Mouse (Mus musculus): ENCODE measurements at regions not wholly inside any gene's neighbourhood (a gene's known extent, or its start where the extent isn't known, plus 50 kb on each side); places are given as distances from the start of the nearest gene placed in this dataset.

- no peak for DNase-seq (ENCODE audit: low read depth, low spot score)
- Histone ChIP-seq H3K4me1 (ENCODE audit: control insufficient read depth in 2 of 2, insufficient read depth in 2 of 2, low read length in 2 of 2, poor library complexity in 1 of 2) (no peaks in the 10 kb centered on the region), H3K9me3 (ENCODE audit: control insufficient read depth, insufficient read depth, low read depth, low read length) (no peaks in the 10 kb centered on the region), H3K27ac (ENCODE audit: insufficient read depth, low read depth, low read length, poor library complexity, severe bottlenecking) (no peak overlapping the region), H3K4me3 (ENCODE audit: insufficient read depth in 1 of 2, low read depth in 1 of 2, low read length in 2 of 2, poor library complexity in 1 of 2, severe bottlenecking in 1 of 2) (no peak overlapping the region), H3K36me3 (ENCODE audit: control insufficient read depth, insufficient read depth, low read length, poor library complexity, severe bottlenecking) (no peaks in the 10 kb centered on the region), H3K9ac (ENCODE audit: insufficient read depth, low read depth, low read length, poor library complexity, severe bottlenecking) (no peak overlapping the region)
- in situ Hi-C loops (cut with MboI; ENCODE audit: low sequenced_read_pairs in 2 of 2, unreplicated experiment in 2 of 2), result no loop called here
- no peak for TF ChIP-seq CHD2 (IDR thresholded peaks at IDR 0.05; ENCODE audit: low read depth, low read length)
- no peak for TF ChIP-seq HCFC1 (IDR thresholded peaks at IDR 0.05; ENCODE audit: borderline replicate concordance, insufficient read depth, low read length)
- no peak for TF ChIP-seq ZC3H11A (IDR thresholded peaks at IDR 0.05; ENCODE audit: borderline replicate concordance, low read depth, low read length)
- no peak for TF ChIP-seq ZNF384 (IDR thresholded peaks at IDR 0.05; ENCODE audit: low read depth, low read length)
- no peak for TF ChIP-seq MAFK (IDR thresholded peaks at IDR 0.05; ENCODE audit: insufficient read depth, low read depth, low read length)
Measured at GRCm38 (mm10) chr1:90357391-90357790, 153.6 kb downstream of the Ackr3 start.

- H3K9me3 ChIP-seq (ENCODE audit: control insufficient read depth, insufficient read depth, low read depth, low read length), result no peaks in the 10 kb centered on the region
- H3K36me3 ChIP-seq (ENCODE audit: control insufficient read depth, insufficient read depth, low read length, poor library complexity, severe bottlenecking), result no peaks in the 10 kb centered on the region
- in situ Hi-C loops (cut with MboI; ENCODE audit: low sequenced_read_pairs in 2 of 2, unreplicated experiment in 2 of 2), result no loop called here
- DNase-seq (ENCODE audit: low read depth, low spot score), result no peak
- no peak for TF ChIP-seq HCFC1 (IDR thresholded peaks at IDR 0.05; ENCODE audit: borderline replicate concordance, insufficient read depth, low read length)
- TF ChIP-seq MAFK (IDR thresholded peaks at IDR 0.05; ENCODE audit: insufficient read depth, low read depth, low read length), result no peak
- no peak for TF ChIP-seq CHD2 (IDR thresholded peaks at IDR 0.05; ENCODE audit: low read depth, low read length)
- no peak for TF ChIP-seq ZC3H11A (IDR thresholded peaks at IDR 0.05; ENCODE audit: borderline replicate concordance, low read depth, low read length)
- no peak overlapping the region for H3K4me3 ChIP-seq (ENCODE audit: insufficient read depth in 1 of 2, low read depth in 1 of 2, low read length in 2 of 2, poor library complexity in 1 of 2, severe bottlenecking in 1 of 2)
- H3K27ac ChIP-seq (ENCODE audit: insufficient read depth, low read depth, low read length, poor library complexity, severe bottlenecking), result no peak overlapping the region
- H3K9ac ChIP-seq (ENCODE audit: insufficient read depth, low read depth, low read length, poor library complexity, severe bottlenecking), result no peak overlapping the region
- no peaks in the 10 kb centered on the region for H3K4me1 ChIP-seq (ENCODE audit: control insufficient read depth in 2 of 2, insufficient read depth in 2 of 2, low read length in 2 of 2, poor library complexity in 1 of 2)
Measured at GRCm38 (mm10) chr1:90358971-90359370, 155.2 kb downstream of the Ackr3 start.

GRCm38 (mm10) chr1:90360065-90360464 lies 156.3 kb downstream of the Ackr3 start:
- in situ Hi-C loops (cut with MboI; ENCODE audit: low sequenced_read_pairs in 2 of 2, unreplicated experiment in 2 of 2), result no loop called here
- no peak for DNase-seq (ENCODE audit: low read depth, low spot score)
- H3K27ac ChIP-seq (ENCODE audit: insufficient read depth, low read depth, low read length, poor library complexity, severe bottlenecking), result no peak overlapping the region
- H3K9me3 ChIP-seq (ENCODE audit: control insufficient read depth, insufficient read depth, low read depth, low read length), result no peaks in the 10 kb centered on the region
- no peaks in the 10 kb centered on the region for H3K36me3 ChIP-seq (ENCODE audit: control insufficient read depth, insufficient read depth, low read length, poor library complexity, severe bottlenecking)
- TF ChIP-seq MAFK (IDR thresholded peaks at IDR 0.05; ENCODE audit: insufficient read depth, low read depth, low read length) (no peak), ZNF384 (IDR thresholded peaks at IDR 0.05; ENCODE audit: low read depth, low read length) (no peak)
- no peak overlapping the region for H3K9ac ChIP-seq (ENCODE audit: insufficient read depth, low read depth, low read length, poor library complexity, severe bottlenecking)
- no peaks in the 10 kb centered on the region for H3K4me1 ChIP-seq (ENCODE audit: control insufficient read depth in 2 of 2, insufficient read depth in 2 of 2, low read length in 2 of 2, poor library complexity in 1 of 2)
- H3K4me3 ChIP-seq (ENCODE audit: insufficient read depth in 1 of 2, low read depth in 1 of 2, low read length in 2 of 2, poor library complexity in 1 of 2, severe bottlenecking in 1 of 2), result no peak overlapping the region

- no peak for DNase-seq (ENCODE audit: low read depth, low spot score)
- Histone ChIP-seq H3K9ac (ENCODE audit: insufficient read depth, low read depth, low read length, poor library complexity, severe bottlenecking) (no peak overlapping the region), H3K27ac (ENCODE audit: insufficient read depth, low read depth, low read length, poor library complexity, severe bottlenecking) (no peak overlapping the region), H3K4me1 (ENCODE audit: control insufficient read depth in 2 of 2, insufficient read depth in 2 of 2, low read length in 2 of 2, poor library complexity in 1 of 2) (no peaks in the 10 kb centered on the region), H3K36me3 (ENCODE audit: control insufficient read depth, insufficient read depth, low read length, poor library complexity, severe bottlenecking) (no peaks in the 10 kb centered on the region), H3K4me3 (ENCODE audit: insufficient read depth in 1 of 2, low read depth in 1 of 2, low read length in 2 of 2, poor library complexity in 1 of 2, severe bottlenecking in 1 of 2) (no peak overlapping the region), H3K9me3 (ENCODE audit: control insufficient read depth, insufficient read depth, low read depth, low read length) (no peaks in the 10 kb centered on the region)
- TF ChIP-seq ZC3H11A (IDR thresholded peaks at IDR 0.05; ENCODE audit: borderline replicate concordance, low read depth, low read length) (no peak), ZNF384 (IDR thresholded peaks at IDR 0.05; ENCODE audit: low read depth, low read length) (no peak), CHD2 (IDR thresholded peaks at IDR 0.05; ENCODE audit: low read depth, low read length) (no peak), HCFC1 (IDR thresholded peaks at IDR 0.05; ENCODE audit: borderline replicate concordance, insufficient read depth, low read length) (no peak), MAFK (IDR thresholded peaks at IDR 0.05; ENCODE audit: insufficient read depth, low read depth, low read length) (no peak)
- in situ Hi-C loops (cut with MboI; ENCODE audit: low sequenced_read_pairs in 2 of 2, unreplicated experiment in 2 of 2), result no loop called here
Measured at GRCm38 (mm10) chr1:90364444-90364843, 160.7 kb downstream of the Ackr3 start.

- Histone ChIP-seq H3K9me3 (ENCODE audit: control insufficient read depth, insufficient read depth, low read depth, low read length) (no peaks in the 10 kb centered on the region), H3K4me3 (ENCODE audit: insufficient read depth in 1 of 2, low read depth in 1 of 2, low read length in 2 of 2, poor library complexity in 1 of 2, severe bottlenecking in 1 of 2) (no peak overlapping the region), H3K27ac (ENCODE audit: insufficient read depth, low read depth, low read length, poor library complexity, severe bottlenecking) (no peak overlapping the region), H3K4me1 (ENCODE audit: control insufficient read depth in 2 of 2, insufficient read depth in 2 of 2, low read length in 2 of 2, poor library complexity in 1 of 2) (no peaks in the 10 kb centered on the region), H3K36me3 (ENCODE audit: control insufficient read depth, insufficient read depth, low read length, poor library complexity, severe bottlenecking) (no peaks in the 10 kb centered on the region), H3K9ac (ENCODE audit: insufficient read depth, low read depth, low read length, poor library complexity, severe bottlenecking) (no peak overlapping the region)
- no peak for TF ChIP-seq ZC3H11A (IDR thresholded peaks at IDR 0.05; ENCODE audit: borderline replicate concordance, low read depth, low read length)
- no peak for TF ChIP-seq CHD2 (IDR thresholded peaks at IDR 0.05; ENCODE audit: low read depth, low read length)
- TF ChIP-seq HCFC1 (IDR thresholded peaks at IDR 0.05; ENCODE audit: borderline replicate concordance, insufficient read depth, low read length), result no peak
- no peak for TF ChIP-seq ZNF384 (IDR thresholded peaks at IDR 0.05; ENCODE audit: low read depth, low read length)
- no peak for TF ChIP-seq MAFK (IDR thresholded peaks at IDR 0.05; ENCODE audit: insufficient read depth, low read depth, low read length)
- in situ Hi-C loops (cut with MboI; ENCODE audit: low sequenced_read_pairs in 2 of 2, unreplicated experiment in 2 of 2), result no loop called here
- no peak for DNase-seq (ENCODE audit: low read depth, low spot score)
Measured at GRCm38 (mm10) chr1:90368581-90368980, 164.8 kb downstream of the Ackr3 start.
